Mouse (Mus musculus) urinary bladder, postnatal 10 days (tissue): ENCODE results near the gene Fam13c.

Experiments
- DNase-seq: peaks from one replicate; pipeline ENCODE4 v3.0.0; 2022; ENCODE audit warnings: low spot score

The Fam13c gene

DNA sequence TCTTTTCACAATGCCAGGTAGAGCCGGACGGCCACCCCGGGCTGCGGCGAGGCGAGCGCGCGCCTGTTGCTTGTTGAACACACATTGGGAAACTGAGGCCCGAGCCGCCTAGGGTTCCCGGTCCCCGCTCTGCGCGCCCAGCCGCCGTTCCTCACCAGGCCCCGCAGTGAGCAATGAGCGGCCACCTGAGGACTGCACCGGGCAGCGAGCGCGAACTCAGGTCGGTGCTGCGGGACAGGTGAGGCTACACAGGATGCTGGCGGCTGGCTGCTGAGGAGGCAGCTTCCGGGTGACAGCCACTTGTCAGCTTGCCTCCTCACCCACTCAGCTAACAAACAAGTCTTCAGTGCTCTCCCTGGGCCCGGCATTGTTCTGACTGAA lies 159.6 kb downstream of the Fam13c start:
- no peak for DNase-seq
